Mouse (Mus musculus) heart, adult 2 months (tissue): ENCODE data around the gene Golga5. TPM values are rescaled to one million over a fixed set of nuclear protein-coding genes. Genes with fewer than 3 reads are reported as not detected.

Experiments
- DNase-seq, 2 experiments: peaks; one replicate each; pipeline ENCODE4 v3.0.0; 2021
- H3K27ac ChIP-seq: fragments of 200-600 bp; 2 replicates; pipeline ENCODE4 v1.8.1; 2022
- H3K27me3 ChIP-seq: fragments of 200-500 bp; 2 replicates; pipeline ENCODE4 v1.6.1; 2012; ENCODE audit warnings: mild to moderate bottlenecking, low read length, inconsistent platforms, mixed read lengths; ENCODE audit not compliant: control insufficient read depth, insufficient read depth
- H3K36me3 ChIP-seq: fragments of 200-500 bp; 2 replicates; pipeline ENCODE4 v1.6.1; 2012; ENCODE audit warnings: low read length, inconsistent platforms; ENCODE audit not compliant: control insufficient read depth, insufficient read depth
- H3K4me1 ChIP-seq: fragments of 200-500 bp; 2 replicates; pipeline ENCODE4 v1.6.1; 2011; ENCODE audit warnings: low read length; ENCODE audit not compliant: control insufficient read depth, insufficient read depth
- H3K4me3 ChIP-seq: fragments of 200-600 bp; 2 replicates; pipeline ENCODE4 v1.8.1; 2022
- H3K79me2 ChIP-seq: fragments of 200-500 bp; replicated peaks from 2 replicates; pipeline ENCODE4 v1.6.1; 2012; ENCODE audit warnings: mild to moderate bottlenecking, inconsistent platforms, low read length, moderate library complexity, mixed read lengths; ENCODE audit not compliant: control insufficient read depth, insufficient read depth
- H3K9ac ChIP-seq: fragments of 200-500 bp; 2 replicates; pipeline ENCODE4 v1.6.1; 2012; ENCODE audit warnings: low read depth, mild to moderate bottlenecking, control low read depth, inconsistent platforms, low read length, mixed read lengths
- CTCF ChIP-seq: fragments of 200-600 bp; IDR thresholded peaks from 2 replicates; pipeline ENCODE4 v1.8.1; 2022; ENCODE audit warnings: antibody characterized with exemption, mild to moderate bottlenecking, moderate library complexity
- EP300 ChIP-seq: fragments of 200-500 bp; IDR thresholded peaks from 2 replicates; pipeline ENCODE4 v1.6.1; 2011; ENCODE audit warnings: low read depth, low read length, control low read depth; ENCODE audit not compliant: insufficient read depth
- POLR2A ChIP-seq: fragments of 200-500 bp; IDR thresholded peaks from 2 replicates; pipeline ENCODE4 v1.6.1; 2011; ENCODE audit warnings: mild to moderate bottlenecking, low read depth, low read length, control low read depth; ENCODE audit not compliant: insufficient read depth
- WGBS: fragments of 180-500 bp; shearing (Covaris S2); methylation state at CpG from one replicate; pipeline ENCODE4 v1.1.7; 2018; 5-methylcytosine and 5-hydroxymethylcytosine counted together
- intact Hi-C: fragments of 180-260 bp; cut with DNase I; formaldehyde crosslinking; loops from one replicate; pipeline ENCODE4 v1.15.1; 2025
- polyA plus RNA-seq: library from polyadenylated mRNA; depleted of rRNA; stranded (reverse); fragments of >200 nt; gene quantifications from 2 replicates; pipeline ENCODE4 v1.2.3, GENCODE M21; 2012
- total RNA-seq, 2 experiments: library from RNA; stranded (reverse); gene quantifications; 2 replicates each; pipeline ENCODE4 v1.2.3; 2021

Golga5 gene
- total and polyA plus RNA-seq, 3 experiments, result 10.1 to 28.0 (median 25.1) TPM

- H3K4me3 ChIP-seq, result no peak overlapping the region
- H3K9ac ChIP-seq, result no peak overlapping the region
- peak in 1 of 2 experiments; percentile 39 for DNase-seq
- no peaks in the 10 kb centered on the region for H3K36me3 ChIP-seq
- peaks cover 8% of the 10 kb centered on the region for H3K4me1 ChIP-seq
- H3K79me2 ChIP-seq, result no peaks in the 10 kb centered on the region
- TF ChIP-seq POLR2A (no peak), CTCF (no peak), EP300 (no peak)
- intact Hi-C loops, result loop anchor here (5.0 kb wide), 1 partner anchor 34 kb away; no protein-coding TSS in a partner anchor
- peak overlapping the region; percentile 62 for H3K27ac ChIP-seq
- WGBS, result 40% methylated on average over 8 of the region's 8 CpGs
- no peaks in the 10 kb centered on the region for H3K27me3 ChIP-seq
These were observed 17.6 kb upstream of the Golga5 start for GRCm38 (mm10) chr12:102451126-102451851.

GRCm38 (mm10) chr12:102453581-102453980 lies 15.4 kb upstream of the Golga5 start:
- DNase-seq, result peak in 1 of 2 experiments; percentile 65

GRCm38 (mm10) chr12:102456467-102457193 lies 12.3 kb upstream of the Golga5 start:
- Histone ChIP-seq H3K27me3 (no peaks in the 10 kb centered on the region), H3K4me1 (peaks cover 2% of the 10 kb centered on the region), H3K27ac (no peak overlapping the region), H3K9ac (no peak overlapping the region), H3K36me3 (no peaks in the 10 kb centered on the region), H3K79me2 (no peaks in the 10 kb centered on the region), H3K4me3 (no peak overlapping the region)
- TF ChIP-seq EP300 (no peak), CTCF (no peak), POLR2A (no peak)
- intact Hi-C loops, result no loop called here
- no peak for DNase-seq
- 45% methylated on average over 7 of the region's 7 CpGs for WGBS

More at GRCm38 (mm10) chr12:102453581-102453980, 15.4 kb upstream of the Golga5 start:
- no peak overlapping the region for H3K4me3 ChIP-seq
- no peak overlapping the region for H3K9ac ChIP-seq
- TF ChIP-seq EP300, result no peak
- TF ChIP-seq POLR2A, result no peak
- TF ChIP-seq CTCF, result no peak
- intact Hi-C loops, result loop anchor here (5.0 kb wide), 1 partner anchor 36 kb away; no protein-coding TSS in a partner anchor
- no peaks in the 10 kb centered on the region for H3K27me3 ChIP-seq
- H3K79me2 ChIP-seq, result no peaks in the 10 kb centered on the region
- H3K36me3 ChIP-seq, result no peaks in the 10 kb centered on the region
- H3K4me1 ChIP-seq, result peaks cover 8% of the 10 kb centered on the region
- H3K27ac ChIP-seq, result peak overlapping the region; percentile 47
- WGBS, result 19% methylated on average over 6 of the region's 6 CpGs

- no peak overlapping the region for H3K4me3 ChIP-seq
- H3K9ac ChIP-seq, result no peak overlapping the region
- no peaks in the 10 kb centered on the region for H3K27me3 ChIP-seq
- 73% methylated on average over 5 of the region's 5 CpGs for WGBS
- H3K36me3 ChIP-seq, result no peaks in the 10 kb centered on the region
- TF ChIP-seq EP300 (no peak), POLR2A (no peak), CTCF (no peak)
- intact Hi-C loops, result loop anchor here (5.0 to 10.0 kb wide), 2 partner anchors 205 to 473 kb away; no protein-coding TSS in a partner anchor
- DNase-seq, result no peak
- H3K27ac ChIP-seq, result no peak overlapping the region
- H3K79me2 ChIP-seq, result no peaks in the 10 kb centered on the region
- no peaks in the 10 kb centered on the region; the same call in 1 of the 2 replicates for H3K4me1 ChIP-seq
These were observed 8.9 kb upstream of the Golga5 start for GRCm38 (mm10) chr12:102460014-102460413.

GRCm38 (mm10) chr12:102461177-102461576 lies 7.8 kb upstream of the Golga5 start:
- intact Hi-C loops, result loop anchor here (1.0 to 10.0 kb wide), 4 partner anchors 69 to 474 kb away; no protein-coding TSS in a partner anchor
- Histone ChIP-seq H3K4me3 (no peak overlapping the region), H3K36me3 (no peaks in the 10 kb centered on the region), H3K79me2 (no peaks in the 10 kb centered on the region), H3K4me1 (no peaks in the 10 kb centered on the region; the same call in 1 of the 2 replicates), H3K27ac (no peak overlapping the region), H3K9ac (no peak overlapping the region), H3K27me3 (no peaks in the 10 kb centered on the region)
- WGBS, result 44% methylated on average over 5 of the region's 5 CpGs
- DNase-seq, result no peak
- TF ChIP-seq EP300, result no peak
- peak; percentile 70 for TF ChIP-seq CTCF
